Mouse (Mus musculus) liver, embryonic 11.5 days (tissue): ENCODE data around the gene Slc8a3. TPM values are rescaled to one million over a fixed set of nuclear protein-coding genes. Genes with fewer than 3 reads are reported as not detected.

Experiments
- ATAC-seq: fragments of 200-750 bp; cut with Nextera tagmentation; replicated peaks from 2 replicates; pipeline ENCODE4 v1.8.0; 2017; ENCODE audit warnings: moderate number of reproducible peaks, mild to moderate bottlenecking, moderate TSS enrichment, moderate library complexity; ENCODE audit not compliant: low FRiP score
- DNase-seq: peaks from one replicate; pipeline ENCODE4 v3.0.0-alpha.2; 2017; ENCODE audit warnings: low spot score
- H3K27ac ChIP-seq: fragments of 300-500 bp; sonication (generic); 2 replicates; pipeline ENCODE4 v1.5.1; 2014; ENCODE audit warnings: mild to moderate bottlenecking, low read depth, low read length, control low read depth
- H3K27me3 ChIP-seq: fragments of 300-500 bp; sonication (generic); replicated peaks from 2 replicates; pipeline ENCODE4 v1.6.1; 2014; ENCODE audit warnings: low read length, mixed read lengths; ENCODE audit not compliant: control insufficient read depth, insufficient read depth
- H3K36me3 ChIP-seq: fragments of 300-500 bp; sonication (generic); 2 replicates; pipeline ENCODE4 v1.6.1; 2014; ENCODE audit warnings: mild to moderate bottlenecking, low read length, moderate library complexity, mixed read lengths; ENCODE audit not compliant: control insufficient read depth, insufficient read depth
- H3K4me1 ChIP-seq: fragments of 300-500 bp; sonication (generic); replicated peaks from 2 replicates; pipeline ENCODE4 v1.6.1; 2014; ENCODE audit warnings: low read length, mixed read lengths; ENCODE audit not compliant: control insufficient read depth, insufficient read depth
- H3K4me2 ChIP-seq: fragments of 300-500 bp; sonication (generic); 2 replicates; pipeline ENCODE4 v1.6.1; 2014; ENCODE audit warnings: mild to moderate bottlenecking, control low read depth, moderate library complexity
- H3K4me3 ChIP-seq: fragments of 300-500 bp; sonication (generic); 2 replicates; pipeline ENCODE4 v1.5.1; 2014; ENCODE audit warnings: low read depth, low read length, control low read depth
- H3K9ac ChIP-seq: fragments of 300-500 bp; sonication (generic); 2 replicates; pipeline ENCODE4 v1.6.1; 2014; ENCODE audit warnings: low read depth, low read length, control low read depth
- H3K9me3 ChIP-seq: fragments of 300-500 bp; sonication (generic); 2 replicates; pipeline ENCODE4 v1.6.1; 2016; ENCODE audit warnings: low read length, inconsistent platforms, mixed read lengths; ENCODE audit not compliant: control insufficient read depth
- WGBS: fragments of 180-500 bp; shearing (Covaris S2); extraction: QIAGEN DNeasy Blood & Tissue Kit; methylation state at CpG from one replicate; pipeline ENCODE4 v1.1.7; 2014; 5-methylcytosine and 5-hydroxymethylcytosine counted together
- polyA plus RNA-seq: library from polyadenylated mRNA; unstranded; fragments of >200 nt; fragmentation: Nextera tagmentation; extraction: Ambion mirVana; gene quantifications from 2 replicates; pipeline ENCODE4 v1.2.1, GENCODE M21; 2014

The Slc8a3 gene
- polyA plus RNA-seq, 1 experiment from 2014 or later: 0.30 TPM

- Histone ChIP-seq H3K36me3 (no peaks in the 10 kb centered on the region), H3K4me3 (no peak overlapping the region), H3K9me3 (no peaks in the 10 kb centered on the region), H3K27ac (no peak overlapping the region), H3K4me2 (no peak overlapping the region), H3K4me1 (no peaks in the 10 kb centered on the region), H3K9ac (no peak overlapping the region), H3K27me3 (no peaks in the 10 kb centered on the region)
- WGBS: 81% methylated on average over 8 of the region's 8 CpGs
- DNase-seq: no peak
- no peak for ATAC-seq
These were observed 166.4 kb downstream of the Slc8a3 start for GRCm38 (mm10) chr12:81166615-81167014.

GRCm38 (mm10) chr12:81166092-81166491, 166.9 kb downstream of the Slc8a3 start:
- Histone ChIP-seq H3K4me3 (no peak overlapping the region), H3K4me2 (no peak overlapping the region), H3K9me3 (no peaks in the 10 kb centered on the region), H3K36me3 (no peaks in the 10 kb centered on the region), H3K27me3 (no peaks in the 10 kb centered on the region), H3K4me1 (no peaks in the 10 kb centered on the region), H3K9ac (no peak overlapping the region), H3K27ac (no peak overlapping the region)
- WGBS: 54% methylated on average over 10 of the region's 10 CpGs
- no peak for DNase-seq
- no peak for ATAC-seq

- H3K4me3 ChIP-seq: no peak overlapping the region
- H3K9ac ChIP-seq: no peak overlapping the region
- no peak overlapping the region for H3K4me2 ChIP-seq
- DNase-seq (no peak), ATAC-seq (no peak)
- no peaks in the 10 kb centered on the region for H3K27me3 ChIP-seq
- H3K36me3 ChIP-seq: no peaks in the 10 kb centered on the region
- H3K27ac ChIP-seq: no peak overlapping the region
- WGBS: 82% methylated on average over 3 of the region's 3 CpGs
- H3K9me3 ChIP-seq: no peaks in the 10 kb centered on the region
- no peaks in the 10 kb centered on the region for H3K4me1 ChIP-seq
These were observed 169.4 kb downstream of the Slc8a3 start for GRCm38 (mm10) chr12:81163566-81163965.

GRCm38 (mm10) chr12:81163131-81163530, 169.8 kb downstream of the Slc8a3 start:
- Histone ChIP-seq H3K4me3 (no peak overlapping the region), H3K27me3 (no peaks in the 10 kb centered on the region)
- WGBS: 63% methylated on average over 3 of the region's 3 CpGs

GRCm38 (mm10) chr12:81161282-81161681, 171.7 kb downstream of the Slc8a3 start:
- Histone ChIP-seq H3K4me3 (no peak overlapping the region), H3K9me3 (no peaks in the 10 kb centered on the region), H3K36me3 (no peaks in the 10 kb centered on the region), H3K4me2 (no peak overlapping the region), H3K27ac (no peak overlapping the region), H3K9ac (no peak overlapping the region), H3K27me3 (no peaks in the 10 kb centered on the region), H3K4me1 (no peaks in the 10 kb centered on the region)
- no peak for DNase-seq
- WGBS: 73% methylated on average over 2 of the region's 2 CpGs
- ATAC-seq: no peak

More at GRCm38 (mm10) chr12:81163131-81163530, 169.8 kb downstream of the Slc8a3 start:
- no peaks in the 10 kb centered on the region for H3K4me1 ChIP-seq
- DNase-seq (no peak), ATAC-seq (no peak)
- no peak overlapping the region for H3K4me2 ChIP-seq
- H3K27ac ChIP-seq: no peak overlapping the region
- H3K9me3 ChIP-seq: no peaks in the 10 kb centered on the region
- no peaks in the 10 kb centered on the region for H3K36me3 ChIP-seq
- no peak overlapping the region for H3K9ac ChIP-seq

- no peak for ATAC-seq
- Histone ChIP-seq H3K9me3 (no peaks in the 10 kb centered on the region), H3K27me3 (no peaks in the 10 kb centered on the region), H3K4me1 (no peaks in the 10 kb centered on the region), H3K9ac (no peak overlapping the region), H3K27ac (no peak overlapping the region), H3K36me3 (no peaks in the 10 kb centered on the region), H3K4me3 (no peak overlapping the region), H3K4me2 (no peak overlapping the region)
- no peak for DNase-seq
- 55% methylated on average over 5 of the region's 5 CpGs for WGBS
These were observed 172.1 kb downstream of the Slc8a3 start for GRCm38 (mm10) chr12:81160831-81161230.

- DNase-seq: no peak
- no peak overlapping the region for H3K4me3 ChIP-seq
- no peak overlapping the region for H3K4me2 ChIP-seq
- H3K4me1 ChIP-seq: no peaks in the 10 kb centered on the region
- 53% methylated on average over 3 of the region's 3 CpGs for WGBS
- H3K36me3 ChIP-seq: no peaks in the 10 kb centered on the region
- ATAC-seq: no peak
- no peaks in the 10 kb centered on the region for H3K27me3 ChIP-seq
- H3K9ac ChIP-seq: no peak overlapping the region
- H3K27ac ChIP-seq: no peak overlapping the region
- no peaks in the 10 kb centered on the region for H3K9me3 ChIP-seq
These were observed 172.6 kb downstream of the Slc8a3 start for GRCm38 (mm10) chr12:81160425-81160824.

GRCm38 (mm10) chr12:81159947-81160346, 173.0 kb downstream of the Slc8a3 start:
- no peak for ATAC-seq
- Histone ChIP-seq H3K36me3 (no peaks in the 10 kb centered on the region), H3K9ac (no peak overlapping the region), H3K27ac (no peak overlapping the region), H3K4me2 (no peak overlapping the region), H3K4me3 (no peak overlapping the region), H3K4me1 (no peaks in the 10 kb centered on the region), H3K9me3 (no peaks in the 10 kb centered on the region), H3K27me3 (no peaks in the 10 kb centered on the region)
- 79% methylated on average over 2 of the region's 2 CpGs for WGBS
- DNase-seq: no peak

GRCm38 (mm10) chr12:81156841-81157240, 176.1 kb downstream of the Slc8a3 start:
- H3K27ac ChIP-seq: no peak overlapping the region
- H3K27me3 ChIP-seq: no peaks in the 10 kb centered on the region
- WGBS: 74% methylated on average over 8 of the region's 8 CpGs

More at GRCm38 (mm10) chr12:81156841-81157240, 176.1 kb downstream of the Slc8a3 start:
- Histone ChIP-seq H3K4me3 (no peak overlapping the region), H3K9ac (no peak overlapping the region), H3K4me2 (no peak overlapping the region), H3K36me3 (no peaks in the 10 kb centered on the region), H3K4me1 (no peaks in the 10 kb centered on the region), H3K9me3 (no peaks in the 10 kb centered on the region)
- ATAC-seq (no peak), DNase-seq (no peak)
